Mouse (Mus musculus): ENCODE data around the gene Cdk6. TPM values are rescaled to one million over a fixed set of nuclear protein-coding genes. Genes with fewer than 3 reads are reported as not detected.

The Cdk6 gene
- polyA plus RNA-seq, 1 experiment from 2014 or later = 51.2 TPM

GRCm38 (mm10) chr5:3541871-3542270 lies 200.6 kb downstream of the Cdk6 start:
- Histone ChIP-seq H3K4me2 (no peak overlapping the region), H3K4me1 (replicated peaks; ENCODE audit: control insufficient read depth, insufficient read depth, low read length) (peaks cover 8% of the 10 kb centered on the region; the same call in 1 of the 2 replicates), H3K4me3 (ENCODE audit: low read depth, low read length) (no peak overlapping the region), H3K27ac (ENCODE audit: low read depth, low read length) (no peak overlapping the region), H3K9me3 (ENCODE audit: control insufficient read depth, low read length) (no peaks in the 10 kb centered on the region), H3K9ac (ENCODE audit: low read depth, low read length) (no peak overlapping the region), H3K27me3 (replicated peaks; ENCODE audit: control insufficient read depth, insufficient read depth, low read length) (no peaks in the 10 kb centered on the region), H3K36me3 (ENCODE audit: control insufficient read depth, insufficient read depth, low read length) (no peaks in the 10 kb centered on the region; the same call in 1 of the 2 replicates)
- no peak for ATAC-seq (replicated peaks; ENCODE audit: low FRiP score)
- DNase-seq (ENCODE audit: low spot score) = no peak
- 79% methylated on average over 6 of the region's 6 CpGs for WGBS

GRCm38 (mm10) chr5:3543629-3544479 lies 202.6 kb downstream of the Cdk6 start, which contains the start of gene Fam133b:
Gene Fam133b, plus strand, starts transcription at chr5:3543833.
- peak; percentile 95 for DNase-seq (ENCODE audit: low spot score)
- Histone ChIP-seq H3K9ac (ENCODE audit: low read depth, low read length) (peak within 1 kb of the TSS; percentile 96), H3K36me3 (ENCODE audit: control insufficient read depth, insufficient read depth, low read length) (peaks cover 2% of the 10 kb centered on the region; the same call in 1 of the 2 replicates), H3K27me3 (replicated peaks; ENCODE audit: control insufficient read depth, insufficient read depth, low read length) (no peaks in the 10 kb centered on the region), H3K27ac (ENCODE audit: low read depth, low read length) (peak within 1 kb of the TSS; percentile 79), H3K9me3 (ENCODE audit: control insufficient read depth, low read length) (no peaks in the 10 kb centered on the region), H3K4me1 (replicated peaks; ENCODE audit: control insufficient read depth, insufficient read depth, low read length) (peaks cover 8% of the 10 kb centered on the region; the same call in 1 of the 2 replicates), H3K4me3 (ENCODE audit: low read depth, low read length) (peak within 1 kb of the TSS; percentile 92), H3K4me2 (peak within 1 kb of the TSS; percentile 81)
- WGBS = under 1% methylated on average over 79 of the region's 80 CpGs
- ATAC-seq (replicated peaks; ENCODE audit: low FRiP score) = peak; percentile 95

GRCm38 (mm10) chr5:3544480-3544769 lies 203.1 kb downstream of the Cdk6 start:
- no peak for ATAC-seq (replicated peaks; ENCODE audit: low FRiP score)
- Histone ChIP-seq H3K4me3 (ENCODE audit: low read depth, low read length) (peak overlapping the region; percentile 92), H3K27ac (ENCODE audit: low read depth, low read length) (no peak overlapping the region; the same call in 1 of the 2 replicates), H3K27me3 (replicated peaks; ENCODE audit: control insufficient read depth, insufficient read depth, low read length) (no peaks in the 10 kb centered on the region), H3K36me3 (ENCODE audit: control insufficient read depth, insufficient read depth, low read length) (peaks cover 2% of the 10 kb centered on the region; the same call in 1 of the 2 replicates), H3K9ac (ENCODE audit: low read depth, low read length) (peak overlapping the region; percentile 96), H3K4me2 (peak overlapping the region; percentile 81), H3K9me3 (ENCODE audit: control insufficient read depth, low read length) (no peaks in the 10 kb centered on the region), H3K4me1 (replicated peaks; ENCODE audit: control insufficient read depth, insufficient read depth, low read length) (peaks cover 8% of the 10 kb centered on the region; the same call in 1 of the 2 replicates)
- no peak for DNase-seq (ENCODE audit: low spot score)
- 13% methylated on average over 7 of the region's 7 CpGs for WGBS

- H3K36me3 ChIP-seq (ENCODE audit: control insufficient read depth, insufficient read depth, low read length) = peaks cover 2% of the 10 kb centered on the region; the same call in 1 of the 2 replicates
- H3K4me3 ChIP-seq (ENCODE audit: low read depth, low read length) = no peak overlapping the region
- DNase-seq (ENCODE audit: low spot score) = no peak
- no peak overlapping the region for H3K4me2 ChIP-seq
- H3K27ac ChIP-seq (ENCODE audit: low read depth, low read length) = no peak overlapping the region
- peaks cover 8% of the 10 kb centered on the region; the same call in 1 of the 2 replicates for H3K4me1 ChIP-seq (replicated peaks; ENCODE audit: control insufficient read depth, insufficient read depth, low read length)
- WGBS = 77% methylated on average over 1 of the region's 1 CpGs
- no peaks in the 10 kb centered on the region for H3K9me3 ChIP-seq (ENCODE audit: control insufficient read depth, low read length)
- no peaks in the 10 kb centered on the region for H3K27me3 ChIP-seq (replicated peaks; ENCODE audit: control insufficient read depth, insufficient read depth, low read length)
- ATAC-seq (replicated peaks; ENCODE audit: low FRiP score) = no peak
- no peak overlapping the region for H3K9ac ChIP-seq (ENCODE audit: low read depth, low read length)
Measured at GRCm38 (mm10) chr5:3546226-3546625, 204.9 kb downstream of the Cdk6 start.

GRCm38 (mm10) chr5:3551481-3551880 lies 210.2 kb downstream of the Cdk6 start:
- 97% methylated on average over 1 of the region's 1 CpGs for WGBS
- Histone ChIP-seq H3K4me1 (replicated peaks; ENCODE audit: control insufficient read depth, insufficient read depth, low read length) (no peaks in the 10 kb centered on the region), H3K9ac (ENCODE audit: low read depth, low read length) (no peak overlapping the region), H3K27me3 (replicated peaks; ENCODE audit: control insufficient read depth, insufficient read depth, low read length) (no peaks in the 10 kb centered on the region), H3K4me2 (no peak overlapping the region), H3K36me3 (ENCODE audit: control insufficient read depth, insufficient read depth, low read length) (peaks cover 6% of the 10 kb centered on the region; the same call in 1 of the 2 replicates), H3K9me3 (ENCODE audit: control insufficient read depth, low read length) (no peaks in the 10 kb centered on the region), H3K4me3 (ENCODE audit: low read depth, low read length) (no peak overlapping the region), H3K27ac (ENCODE audit: low read depth, low read length) (no peak overlapping the region)
- no peak for DNase-seq (ENCODE audit: low spot score)
- ATAC-seq (replicated peaks; ENCODE audit: low FRiP score) = no peak

- WGBS = 91% methylated on average over 2 of the region's 2 CpGs
- no peak for DNase-seq (ENCODE audit: low spot score)
Measured at GRCm38 (mm10) chr5:3554198-3554597, 212.9 kb downstream of the Cdk6 start.

GRCm38 (mm10) chr5:3571266-3571665 lies 230.0 kb downstream of the Cdk6 start, which contains the start of gene 1700109H08Rik:
Gene 1700109H08Rik, plus strand, starts transcription at chr5:3571566.
- 95% methylated on average over 4 of the region's 4 CpGs for WGBS
- DNase-seq (ENCODE audit: low spot score) (no peak), ATAC-seq (replicated peaks; ENCODE audit: low FRiP score) (no peak)
- Histone ChIP-seq H3K4me3 (ENCODE audit: low read depth, low read length) (no peak within 1 kb of the TSS), H3K9me3 (ENCODE audit: control insufficient read depth, low read length) (peaks cover 5% of the 10 kb centered on the region; the same call in 1 of the 2 replicates), H3K27me3 (replicated peaks; ENCODE audit: control insufficient read depth, insufficient read depth, low read length) (no peaks in the 10 kb centered on the region), H3K4me1 (replicated peaks; ENCODE audit: control insufficient read depth, insufficient read depth, low read length) (no peaks in the 10 kb centered on the region), H3K27ac (ENCODE audit: low read depth, low read length) (no peak within 1 kb of the TSS), H3K4me2 (no peak within 1 kb of the TSS), H3K36me3 (ENCODE audit: control insufficient read depth, insufficient read depth, low read length) (peaks cover 60% of the 10 kb centered on the region), H3K9ac (ENCODE audit: low read depth, low read length) (no peak within 1 kb of the TSS)

More at GRCm38 (mm10) chr5:3554198-3554597, 212.9 kb downstream of the Cdk6 start:
- no peaks in the 10 kb centered on the region for H3K4me1 ChIP-seq (replicated peaks; ENCODE audit: control insufficient read depth, insufficient read depth, low read length)
- H3K9ac ChIP-seq (ENCODE audit: low read depth, low read length) = no peak overlapping the region
- H3K36me3 ChIP-seq (ENCODE audit: control insufficient read depth, insufficient read depth, low read length) = peaks cover 9% of the 10 kb centered on the region; the same call in 1 of the 2 replicates
- H3K4me3 ChIP-seq (ENCODE audit: low read depth, low read length) = no peak overlapping the region
- no peaks in the 10 kb centered on the region for H3K9me3 ChIP-seq (ENCODE audit: control insufficient read depth, low read length)
- no peaks in the 10 kb centered on the region for H3K27me3 ChIP-seq (replicated peaks; ENCODE audit: control insufficient read depth, insufficient read depth, low read length)
- no peak overlapping the region for H3K4me2 ChIP-seq
- ATAC-seq (replicated peaks; ENCODE audit: low FRiP score) = no peak
- no peak overlapping the region for H3K27ac ChIP-seq (ENCODE audit: low read depth, low read length)

GRCm38 (mm10) chr5:3574825-3575224 lies 233.5 kb downstream of the Cdk6 start:
- Histone ChIP-seq H3K27me3 (replicated peaks; ENCODE audit: control insufficient read depth, insufficient read depth, low read length) (no peaks in the 10 kb centered on the region), H3K4me3 (ENCODE audit: low read depth, low read length) (no peak overlapping the region), H3K9ac (ENCODE audit: low read depth, low read length) (no peak overlapping the region), H3K4me2 (no peak overlapping the region), H3K9me3 (ENCODE audit: control insufficient read depth, low read length) (peaks cover 5% of the 10 kb centered on the region; the same call in 1 of the 2 replicates), H3K36me3 (ENCODE audit: control insufficient read depth, insufficient read depth, low read length) (peaks cover 75% of the 10 kb centered on the region), H3K27ac (ENCODE audit: low read depth, low read length) (no peak overlapping the region), H3K4me1 (replicated peaks; ENCODE audit: control insufficient read depth, insufficient read depth, low read length) (no peaks in the 10 kb centered on the region)
- no peak for DNase-seq (ENCODE audit: low spot score)
- WGBS = 92% methylated on average over 2 of the region's 2 CpGs
- ATAC-seq (replicated peaks; ENCODE audit: low FRiP score) = no peak

All from liver, embryonic 11.5 days (tissue).